Mouse (Mus musculus): ENCODE measurements around the gene 1700012B07Rik. TPM values are rescaled to one million over a fixed set of nuclear protein-coding genes. Genes with fewer than 3 reads are reported as not detected.

1700012B07Rik gene
- polyA plus RNA-seq, 1 experiment from 2014 or later = 0.12 TPM

DNA sequence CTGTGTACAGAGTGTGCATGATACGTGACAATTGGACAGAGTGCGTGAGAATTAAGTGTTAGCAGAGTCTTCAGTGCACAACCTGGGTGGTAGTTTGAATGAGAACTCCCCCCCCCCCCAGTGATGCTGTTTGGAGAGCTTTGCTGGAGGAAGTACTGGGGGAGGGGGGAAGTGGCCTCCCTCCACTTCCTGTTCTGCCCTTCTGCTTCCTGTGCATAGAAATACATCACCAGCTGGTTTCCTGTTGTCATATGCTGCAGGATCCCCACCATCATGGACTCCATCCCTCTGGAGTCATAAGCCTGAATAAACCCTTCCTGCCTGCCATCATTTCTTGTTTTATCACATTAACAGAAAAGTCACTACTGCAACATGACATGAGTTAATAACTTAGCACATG, 35.9 kb downstream of the 1700012B07Rik start:
- no peaks in the 10 kb centered on the region for H3K36me3 ChIP-seq (ENCODE audit: control insufficient read depth, insufficient read depth)
- no peaks in the 10 kb centered on the region for H3K9me3 ChIP-seq (replicated peaks; ENCODE audit: control insufficient read depth, low read length)
- H3K4me3 ChIP-seq (ENCODE audit: low read depth, low read length) = no peak overlapping the region
- no peak overlapping the region for H3K4me2 ChIP-seq (ENCODE audit: low read depth, low read length)
- 57% methylated on average over 2 of the region's 2 CpGs for WGBS (ENCODE audit: insufficient replicate concordance)
- ATAC-seq (ENCODE audit: low read depth) = no peak
- no peaks in the 10 kb centered on the region for H3K27me3 ChIP-seq (ENCODE audit: control insufficient read depth, insufficient read depth, low read depth, low read length)
- H3K27ac ChIP-seq (ENCODE audit: low read length) = no peak overlapping the region
- H3K9ac ChIP-seq (ENCODE audit: low read depth, low read length) = no peak overlapping the region
- no peaks in the 10 kb centered on the region for H3K4me1 ChIP-seq (ENCODE audit: control insufficient read depth, low read depth, low read length)

DNA sequence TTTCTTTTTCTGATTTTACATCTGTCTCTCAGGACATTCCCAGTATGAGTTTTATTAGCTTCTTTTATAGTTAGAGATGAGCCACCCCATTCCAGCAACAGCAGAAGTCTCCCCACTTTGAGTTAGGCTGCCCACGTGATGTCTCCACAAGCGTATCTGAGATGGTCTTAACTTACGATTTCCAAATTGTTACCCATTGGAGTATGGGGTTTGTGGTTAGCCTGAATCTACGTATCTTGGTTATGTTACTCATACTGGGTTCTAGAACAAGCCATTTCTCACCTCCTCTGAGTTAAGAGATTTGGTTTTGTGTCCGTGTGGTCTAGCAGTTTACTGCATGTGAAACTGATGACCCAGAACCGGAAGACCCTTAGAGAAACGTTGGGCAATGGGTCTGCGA, 37.6 kb downstream of the 1700012B07Rik start:
- 63% methylated on average over 8 of the region's 8 CpGs for whole genome bisulfite sequencing (ENCODE audit: insufficient replicate concordance)
- H3K4me1 ChIP-seq (ENCODE audit: control insufficient read depth, low read depth, low read length) = no peaks in the 10 kb centered on the region
- no peaks in the 10 kb centered on the region for H3K9me3 ChIP-seq (replicated peaks; ENCODE audit: control insufficient read depth, low read length)
- no peaks in the 10 kb centered on the region for H3K27me3 ChIP-seq (ENCODE audit: control insufficient read depth, insufficient read depth, low read depth, low read length)
- no peak overlapping the region for H3K27ac ChIP-seq (ENCODE audit: low read length)
- ATAC-seq (ENCODE audit: low read depth) = no peak
- no peak overlapping the region for H3K9ac ChIP-seq (ENCODE audit: low read depth, low read length)
- H3K4me3 ChIP-seq (ENCODE audit: low read depth, low read length) = no peak overlapping the region
- no peak overlapping the region for H3K4me2 ChIP-seq (ENCODE audit: low read depth, low read length)
- no peaks in the 10 kb centered on the region for H3K36me3 ChIP-seq (ENCODE audit: control insufficient read depth, insufficient read depth)

DNA sequence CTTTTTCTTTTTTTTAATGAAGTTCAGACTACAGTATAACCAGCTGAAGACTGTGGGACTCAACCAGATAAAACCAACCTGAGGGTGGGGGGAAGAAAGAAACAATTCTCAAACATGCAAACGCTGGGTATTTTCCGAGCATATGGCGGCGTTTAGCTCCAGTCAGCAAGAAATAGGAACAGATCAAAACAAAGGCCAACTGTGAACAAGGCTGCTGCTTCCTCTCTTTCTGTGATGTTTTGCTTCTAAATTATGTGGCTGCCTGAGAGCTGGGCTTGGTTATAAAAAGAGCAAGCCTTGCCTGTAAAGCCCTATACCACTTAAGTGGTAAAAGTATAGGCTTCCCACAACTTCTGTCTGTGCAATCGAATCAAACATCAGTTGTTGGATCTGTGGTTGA, 42.5 kb downstream of the 1700012B07Rik start:
- H3K27ac ChIP-seq (ENCODE audit: low read length) = no peak overlapping the region
- H3K27me3 ChIP-seq (ENCODE audit: control insufficient read depth, insufficient read depth, low read depth, low read length) = no peaks in the 10 kb centered on the region
- H3K4me2 ChIP-seq (ENCODE audit: low read depth, low read length) = no peak overlapping the region
- no peaks in the 10 kb centered on the region for H3K9me3 ChIP-seq (replicated peaks; ENCODE audit: control insufficient read depth, low read length)
- 68% methylated on average over 5 of the region's 5 CpGs for WGBS (ENCODE audit: insufficient replicate concordance)
- no peaks in the 10 kb centered on the region for H3K4me1 ChIP-seq (ENCODE audit: control insufficient read depth, low read depth, low read length)
- ATAC-seq (ENCODE audit: low read depth) = no peak
- no peak overlapping the region for H3K4me3 ChIP-seq (ENCODE audit: low read depth, low read length)
- H3K36me3 ChIP-seq (ENCODE audit: control insufficient read depth, insufficient read depth) = no peaks in the 10 kb centered on the region
- H3K9ac ChIP-seq (ENCODE audit: low read depth, low read length) = no peak overlapping the region

DNA sequence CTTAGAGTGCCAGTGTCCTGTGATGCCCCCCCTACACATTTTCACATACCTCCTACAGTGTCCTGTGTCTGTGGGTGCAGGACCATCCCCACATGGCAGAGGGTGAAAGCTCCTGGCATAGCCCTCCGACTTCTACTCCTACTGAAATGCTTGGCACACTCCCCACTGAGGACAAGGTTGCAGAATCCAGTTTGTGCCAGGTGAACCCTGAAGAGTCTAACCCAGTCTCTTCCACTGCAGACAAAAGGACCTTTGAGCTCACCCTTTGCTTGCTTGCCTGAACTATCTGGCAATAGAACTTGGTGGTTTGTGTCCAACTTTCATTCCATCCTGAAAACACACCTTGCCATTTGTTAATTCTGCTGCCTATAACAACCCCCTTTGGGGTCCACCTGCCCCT, 56.5 kb downstream of the 1700012B07Rik start:
- ATAC-seq (ENCODE audit: low read depth) = no peak
- H3K4me3 ChIP-seq (ENCODE audit: low read depth, low read length) = no peak overlapping the region
- no peak overlapping the region for H3K4me2 ChIP-seq (ENCODE audit: low read depth, low read length)
- H3K9me3 ChIP-seq (replicated peaks; ENCODE audit: control insufficient read depth, low read length) = no peaks in the 10 kb centered on the region
- H3K36me3 ChIP-seq (ENCODE audit: control insufficient read depth, insufficient read depth) = no peaks in the 10 kb centered on the region
- H3K9ac ChIP-seq (ENCODE audit: low read depth, low read length) = no peak overlapping the region
- 65% methylated on average over 1 of the region's 1 CpGs for WGBS (ENCODE audit: insufficient replicate concordance)
- H3K27ac ChIP-seq (ENCODE audit: low read length) = no peak overlapping the region
- no peaks in the 10 kb centered on the region for H3K27me3 ChIP-seq (ENCODE audit: control insufficient read depth, insufficient read depth, low read depth, low read length)
- no peaks in the 10 kb centered on the region for H3K4me1 ChIP-seq (ENCODE audit: control insufficient read depth, low read depth, low read length)

DNA sequence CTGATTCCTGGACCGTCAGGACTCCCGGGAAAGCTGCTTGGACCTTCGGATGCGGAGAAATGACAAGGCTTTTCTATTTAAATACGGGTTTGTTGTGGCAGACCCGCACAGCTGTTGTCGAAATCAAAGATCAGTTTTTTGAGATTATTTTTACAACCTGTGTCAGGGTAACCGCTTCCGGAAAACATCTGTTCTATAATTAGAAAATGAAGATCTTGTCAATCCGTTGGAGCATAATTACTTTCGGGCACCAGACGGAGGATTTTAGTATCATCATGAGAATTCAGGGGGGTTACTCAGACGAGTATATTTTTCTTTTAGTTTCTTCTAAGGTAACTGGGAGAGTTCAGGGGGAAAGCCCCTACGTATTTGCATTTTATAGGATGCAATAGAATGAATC, 57.7 kb downstream of the 1700012B07Rik start:
- Histone ChIP-seq H3K27ac (ENCODE audit: low read length) (no peak overlapping the region), H3K9me3 (replicated peaks; ENCODE audit: control insufficient read depth, low read length) (no peaks in the 10 kb centered on the region), H3K27me3 (ENCODE audit: control insufficient read depth, insufficient read depth, low read depth, low read length) (no peaks in the 10 kb centered on the region), H3K4me1 (ENCODE audit: control insufficient read depth, low read depth, low read length) (no peaks in the 10 kb centered on the region), H3K4me2 (ENCODE audit: low read depth, low read length) (no peak overlapping the region), H3K36me3 (ENCODE audit: control insufficient read depth, insufficient read depth) (no peaks in the 10 kb centered on the region), H3K4me3 (ENCODE audit: low read depth, low read length) (no peak overlapping the region), H3K9ac (ENCODE audit: low read depth, low read length) (no peak overlapping the region)
- ATAC-seq (ENCODE audit: low read depth) = no peak
- 72% methylated on average over 14 of the region's 14 CpGs for WGBS (ENCODE audit: insufficient replicate concordance)

DNA sequence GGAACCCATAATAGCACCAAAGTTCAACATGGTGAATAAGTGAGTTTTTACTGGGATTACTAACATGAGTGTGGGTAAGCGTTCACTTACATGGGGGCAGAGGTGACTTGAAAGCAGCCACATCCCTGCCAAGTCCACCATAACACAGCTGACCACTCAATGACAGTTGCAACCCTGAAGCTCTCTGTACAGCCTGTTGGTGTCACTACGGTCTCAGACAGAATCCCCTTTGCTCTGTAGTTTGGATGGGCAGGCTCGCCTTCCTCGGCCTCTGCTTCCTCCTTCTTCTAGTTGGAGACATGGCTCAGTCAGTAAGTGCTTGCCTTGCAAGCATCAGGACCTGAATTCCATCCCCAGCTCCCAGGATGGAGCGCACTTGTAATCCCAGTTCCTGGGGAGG, 58.8 kb downstream of the 1700012B07Rik start:
- 48% methylated on average over 5 of the region's 5 CpGs for WGBS (ENCODE audit: insufficient replicate concordance)
- Histone ChIP-seq H3K4me3 (ENCODE audit: low read depth, low read length) (no peak overlapping the region), H3K4me1 (ENCODE audit: control insufficient read depth, low read depth, low read length) (no peaks in the 10 kb centered on the region), H3K4me2 (ENCODE audit: low read depth, low read length) (no peak overlapping the region), H3K9ac (ENCODE audit: low read depth, low read length) (no peak overlapping the region), H3K27ac (ENCODE audit: low read length) (no peak overlapping the region), H3K27me3 (ENCODE audit: control insufficient read depth, insufficient read depth, low read depth, low read length) (no peaks in the 10 kb centered on the region), H3K36me3 (ENCODE audit: control insufficient read depth, insufficient read depth) (no peaks in the 10 kb centered on the region), H3K9me3 (replicated peaks; ENCODE audit: control insufficient read depth, low read length) (no peaks in the 10 kb centered on the region)
- no peak for ATAC-seq (ENCODE audit: low read depth)

DNA sequence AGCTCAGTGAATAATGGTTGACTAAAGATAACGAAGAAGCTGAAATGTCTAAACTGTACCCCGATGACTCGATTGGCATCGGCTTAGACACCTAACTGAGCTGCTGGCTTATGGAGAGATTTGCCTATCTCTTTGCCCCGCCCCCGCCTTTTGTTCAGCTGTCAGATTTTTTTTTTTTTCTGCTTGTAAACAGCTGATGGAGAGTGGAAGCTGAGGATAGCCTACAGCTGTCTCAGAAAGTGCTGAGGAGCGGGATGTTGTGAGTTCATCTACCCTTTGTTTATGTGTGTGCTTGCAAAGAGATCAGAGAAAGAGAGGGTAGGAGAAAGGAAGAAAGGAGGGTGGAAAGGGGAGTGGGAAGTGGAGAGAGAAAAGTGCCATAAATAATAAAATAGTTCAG, 67.8 kb downstream of the 1700012B07Rik start:
- H3K27me3 ChIP-seq (ENCODE audit: control insufficient read depth, insufficient read depth, low read depth, low read length) = no peaks in the 10 kb centered on the region
- H3K4me3 ChIP-seq (ENCODE audit: low read depth, low read length) = no peak overlapping the region
- no peaks in the 10 kb centered on the region for H3K9me3 ChIP-seq (replicated peaks; ENCODE audit: control insufficient read depth, low read length)
- ATAC-seq (ENCODE audit: low read depth) = no peak
- H3K9ac ChIP-seq (ENCODE audit: low read depth, low read length) = no peak overlapping the region
- 62% methylated on average over 7 of the region's 7 CpGs for WGBS (ENCODE audit: insufficient replicate concordance)
- H3K27ac ChIP-seq (ENCODE audit: low read length) = no peak overlapping the region
- H3K4me1 ChIP-seq (ENCODE audit: control insufficient read depth, low read depth, low read length) = no peaks in the 10 kb centered on the region
- H3K4me2 ChIP-seq (ENCODE audit: low read depth, low read length) = no peak overlapping the region
- no peaks in the 10 kb centered on the region for H3K36me3 ChIP-seq (ENCODE audit: control insufficient read depth, insufficient read depth)

DNA sequence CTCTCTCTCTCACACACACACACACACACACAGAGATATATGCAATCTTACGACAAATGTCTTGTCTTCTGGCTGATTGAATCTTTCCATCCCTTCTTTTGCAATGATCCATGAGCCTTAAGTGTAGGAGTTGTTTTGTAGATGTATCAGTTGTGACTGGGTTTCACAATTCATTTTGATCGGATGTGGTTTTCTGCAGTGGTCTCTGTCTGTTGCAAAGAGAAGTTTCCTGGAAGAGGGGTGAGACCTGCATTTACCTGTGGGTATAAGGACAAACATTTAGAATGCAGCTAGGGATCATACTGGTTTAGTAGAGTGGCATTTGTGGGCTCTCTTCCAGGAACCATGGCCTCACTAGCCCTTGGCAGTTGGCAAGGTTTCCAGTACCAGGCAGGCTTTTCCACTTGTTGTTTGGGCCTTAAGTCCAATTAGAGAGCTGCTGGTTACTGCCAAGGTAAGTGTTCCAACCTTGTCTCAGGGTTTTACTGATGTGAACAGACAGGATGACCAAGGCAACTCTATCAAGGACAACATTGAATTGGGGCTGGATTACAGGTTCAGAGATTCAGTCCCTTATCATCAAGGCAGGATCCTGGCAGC, 69.1 kb downstream of the 1700012B07Rik start:
- Histone ChIP-seq H3K27ac (ENCODE audit: low read length) (no peak overlapping the region), H3K27me3 (ENCODE audit: control insufficient read depth, insufficient read depth, low read depth, low read length) (no peaks in the 10 kb centered on the region), H3K9ac (ENCODE audit: low read depth, low read length) (no peak overlapping the region), H3K4me2 (ENCODE audit: low read depth, low read length) (no peak overlapping the region), H3K9me3 (replicated peaks; ENCODE audit: control insufficient read depth, low read length) (no peaks in the 10 kb centered on the region), H3K4me3 (ENCODE audit: low read depth, low read length) (no peak overlapping the region), H3K4me1 (ENCODE audit: control insufficient read depth, low read depth, low read length) (no peaks in the 10 kb centered on the region), H3K36me3 (ENCODE audit: control insufficient read depth, insufficient read depth) (no peaks in the 10 kb centered on the region)
- WGBS (ENCODE audit: insufficient replicate concordance) = 67% methylated on average over 2 of the region's 2 CpGs
- no peak for ATAC-seq (ENCODE audit: low read depth)

DNA sequence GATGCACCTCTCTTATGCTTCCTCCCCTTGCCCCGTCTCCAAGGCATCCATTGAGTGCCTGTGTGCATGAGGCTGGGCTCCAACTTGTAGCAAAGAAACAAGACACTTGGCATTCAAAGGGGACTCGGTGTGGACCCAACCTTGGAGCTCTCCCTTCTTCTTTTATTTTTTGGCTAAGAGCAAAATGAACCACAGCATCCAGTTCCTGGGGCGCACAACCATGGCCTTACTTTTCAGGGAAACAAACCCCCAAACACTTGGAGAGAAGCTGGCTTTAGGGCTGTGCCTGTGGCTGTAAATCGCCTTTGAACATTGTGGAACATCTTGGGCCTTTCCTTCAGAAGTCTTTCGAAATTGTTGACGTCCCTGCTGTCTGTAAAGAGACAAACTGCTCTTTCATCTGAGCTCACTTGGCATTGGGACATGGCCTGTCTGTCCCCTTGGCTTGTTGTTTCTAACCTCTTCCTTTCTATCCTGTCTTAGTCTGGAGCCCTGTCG, 73.7 kb downstream of the 1700012B07Rik start:
- Histone ChIP-seq H3K4me1 (ENCODE audit: control insufficient read depth, low read depth, low read length) (no peaks in the 10 kb centered on the region), H3K4me2 (ENCODE audit: low read depth, low read length) (no peak overlapping the region), H3K27me3 (ENCODE audit: control insufficient read depth, insufficient read depth, low read depth, low read length) (no peaks in the 10 kb centered on the region), H3K9ac (ENCODE audit: low read depth, low read length) (no peak overlapping the region), H3K27ac (ENCODE audit: low read length) (no peak overlapping the region), H3K4me3 (ENCODE audit: low read depth, low read length) (no peak overlapping the region), H3K36me3 (ENCODE audit: control insufficient read depth, insufficient read depth) (no peaks in the 10 kb centered on the region), H3K9me3 (replicated peaks; ENCODE audit: control insufficient read depth, low read length) (no peaks in the 10 kb centered on the region)
- 53% methylated on average over 7 of the region's 7 CpGs for WGBS (ENCODE audit: insufficient replicate concordance)
- ATAC-seq (ENCODE audit: low read depth) = no peak

Data from liver, embryonic 16.5 days (tissue).